Comparison of ENCODE assay signal across 9 mouse cellular contexts in the genomic region with DNA sequence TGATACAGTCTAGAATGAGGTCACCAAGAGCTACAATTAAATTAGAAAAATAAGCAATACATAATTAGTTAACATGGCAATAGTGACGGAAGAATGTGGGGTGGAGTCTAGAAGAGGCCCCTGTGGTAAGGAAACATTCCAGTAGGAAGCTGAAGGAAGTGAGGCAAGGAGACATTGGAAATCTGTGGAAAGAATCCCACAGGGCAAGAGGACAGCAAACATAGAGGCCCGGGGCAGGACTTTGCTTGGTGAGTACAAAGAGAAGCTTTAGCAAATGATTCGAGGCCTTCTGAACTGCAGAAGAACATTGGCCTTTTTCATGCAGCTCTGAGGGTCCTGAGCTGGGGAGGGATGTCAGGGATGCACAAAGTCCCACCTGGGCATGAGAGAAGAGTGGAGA. TPM values are rescaled to one million over a fixed set of nuclear protein-coding genes. Genes with fewer than 3 reads are reported as not detected.
DNase-seq lines count a peak whose midpoint lies in the region; ATAC-seq and TF ChIP-seq lines count a peak whose summit lies in the region.
"Had no signal": no experiment of that assay in that cellular context is flagged by ENCODE, and none has a peak within 500 bp of the region (broad histone marks: within the 10 kb centered on the region; RNA-seq: fewer than 3 reads in every experiment).

Gene Cacna1a (plus strand): TSS at position 166 of the 400 bp plus-strand sequence.

- intact Hi-C loops in heart, postnatal 36 days (cut with DNase I): no loop called here

- H3K27me3 ChIP-seq in heart, embryonic 15.5 days: no peaks in the 10 kb centered on the region
- H3K27me3 ChIP-seq in stomach, embryonic 14.5 days (ENCODE audit: control insufficient read depth, insufficient read depth, low read length): no peaks in the 10 kb centered on the region
- no peaks in the 10 kb centered on the region for H3K27me3 ChIP-seq in stomach, postnatal 0 days (ENCODE audit: control insufficient read depth, insufficient read depth, low read length)
- no peaks in the 10 kb centered on the region for H3K27me3 ChIP-seq in stomach, embryonic 16.5 days (ENCODE audit: control insufficient read depth, insufficient read depth, low read length)

- TF ChIP-seq EP300 in stomach, postnatal 0 days (optimal IDR thresholded peaks at IDR 0.05): no peak

- no peak within 1 kb of the TSS for H3K4me3 ChIP-seq in heart, embryonic 15.5 days
- H3K4me3 ChIP-seq in stomach, embryonic 14.5 days (ENCODE audit: low read depth, low read length): no peak within 1 kb of the TSS
- H3K4me3 ChIP-seq in stomach, postnatal 0 days (ENCODE audit: low read depth, low read length): no peak within 1 kb of the TSS
- no peak within 1 kb of the TSS for H3K4me3 ChIP-seq in stomach, embryonic 16.5 days (replicated peaks; ENCODE audit: low read length)

- H3K27ac ChIP-seq in heart, embryonic 15.5 days: peak within 1 kb of the TSS; percentile 68
- H3K27ac ChIP-seq in stomach, embryonic 14.5 days (ENCODE audit: low read length): peak within 1 kb of the TSS; percentile 7; the same call in 1 of the 2 replicates
- no peak within 1 kb of the TSS for H3K27ac ChIP-seq in stomach, postnatal 0 days (replicated peaks)
- peak within 1 kb of the TSS; percentile 21 for H3K27ac ChIP-seq in stomach, embryonic 16.5 days (ENCODE audit: low read length)
- H3K27ac ChIP-seq: liver, embryonic 14.5 days had no signal

- H3K9ac ChIP-seq in heart, embryonic 15.5 days: no peak within 1 kb of the TSS
- no peak within 1 kb of the TSS for H3K9ac ChIP-seq in stomach, embryonic 14.5 days (replicated peaks; ENCODE audit: low read depth, low read length)
- no peak within 1 kb of the TSS for H3K9ac ChIP-seq in stomach, postnatal 0 days (ENCODE audit: low read length)
- H3K9ac ChIP-seq in stomach, embryonic 16.5 days (ENCODE audit: low read length): no peak within 1 kb of the TSS
- H3K9ac ChIP-seq: liver, embryonic 14.5 days had no signal

- no peak for TF ChIP-seq CTCF in stomach, postnatal 0 days (IDR thresholded peaks at IDR 0.05; ENCODE audit: low read depth)

- WGBS in heart, embryonic 15.5 days: 68% methylated on average over 3 of the region's 3 CpGs
- WGBS in stomach, embryonic 14.5 days: 69% methylated on average over 3 of the region's 3 CpGs
- 48% methylated on average over 3 of the region's 3 CpGs for WGBS in stomach, postnatal 0 days
- 51% methylated on average over 3 of the region's 3 CpGs for WGBS in stomach, embryonic 16.5 days

- peaks cover 23% of the 10 kb centered on the region for H3K4me1 ChIP-seq in heart, embryonic 15.5 days (replicated peaks)
- H3K4me1 ChIP-seq in stomach, embryonic 14.5 days (ENCODE audit: control insufficient read depth, insufficient read depth, low read length): peaks cover 12% of the 10 kb centered on the region; the same call in 1 of the 2 replicates
- 0 out of 2 replicates have a peak, but pooled peaks cover 2% of the 10 kb centered on the region for H3K4me1 ChIP-seq in stomach, postnatal 0 days (replicated peaks; ENCODE audit: control insufficient read depth, insufficient read depth)
- H3K4me1 ChIP-seq in stomach, embryonic 16.5 days (ENCODE audit: control insufficient read depth, insufficient read depth, low read length): peaks cover 12% of the 10 kb centered on the region

- H3K36me3 ChIP-seq in heart, embryonic 15.5 days: no peaks in the 10 kb centered on the region
- H3K36me3 ChIP-seq in stomach, embryonic 14.5 days (ENCODE audit: control insufficient read depth, insufficient read depth, low read length): no peaks in the 10 kb centered on the region
- no peaks in the 10 kb centered on the region for H3K36me3 ChIP-seq in stomach, postnatal 0 days (ENCODE audit: control insufficient read depth, insufficient read depth, low read length)
- no peaks in the 10 kb centered on the region for H3K36me3 ChIP-seq in stomach, embryonic 16.5 days (ENCODE audit: control insufficient read depth, insufficient read depth, low read length)

- no peaks in the 10 kb centered on the region for H3K9me3 ChIP-seq in heart, embryonic 15.5 days (replicated peaks)
- H3K9me3 ChIP-seq in stomach, embryonic 14.5 days (ENCODE audit: control insufficient read depth, low read depth, low read length): no peaks in the 10 kb centered on the region
- no peaks in the 10 kb centered on the region for H3K9me3 ChIP-seq in stomach, postnatal 0 days (ENCODE audit: control insufficient read depth, low read length)
- H3K9me3 ChIP-seq in stomach, embryonic 16.5 days (replicated peaks; ENCODE audit: control insufficient read depth, low read length): no peaks in the 10 kb centered on the region

- peak within 1 kb of the TSS; percentile 14; the same call in 1 of the 2 replicates for H3K4me2 ChIP-seq in heart, embryonic 15.5 days
- no peak within 1 kb of the TSS for H3K4me2 ChIP-seq in stomach, embryonic 14.5 days (replicated peaks; ENCODE audit: low read depth, low read length)
- H3K4me2 ChIP-seq in stomach, postnatal 0 days (replicated peaks; ENCODE audit: low read depth): no peak within 1 kb of the TSS
- no peak within 1 kb of the TSS for H3K4me2 ChIP-seq in stomach, embryonic 16.5 days (ENCODE audit: low read depth, low read length)

- no peak for ATAC-seq in heart, embryonic 15.5 days (replicated peaks; ENCODE audit: insufficient number of reproducible peaks, insufficient read depth, low FRiP score, low read depth)
- no peak for ATAC-seq in stomach, embryonic 14.5 days (ENCODE audit: insufficient number of reproducible peaks, insufficient read depth, low FRiP score, low read depth)
- ATAC-seq in stomach, postnatal 0 days (ENCODE audit: low FRiP score, low TSS enrichment): no peak
- no peak for ATAC-seq in stomach, embryonic 16.5 days (ENCODE audit: insufficient read depth, low FRiP score)

- DNase-seq in heart, postnatal 36 days: no peak
- DNase-seq in stomach, postnatal 0 days (ENCODE audit: low spot score): no peak
- no peak for DNase-seq in layer of hippocampus, postnatal 10 days (ENCODE audit: low spot score in 2 of 2)
- DNase-seq in thymus, adult 18-20 months: no peak
- DNase-seq in right cerebral cortex, postnatal 10 days (ENCODE audit: low spot score in 2 of 2): no peak

RNA-seq across cellular contexts. Expression of gene Cacna1a, which starts in this region (rescaled TPM):
- 7.2 and 8.3 TPM in 2 replicates for polyA plus RNA-seq in heart, embryonic 15.5 days (2015; fragmentation: Nextera tagmentation; extraction: Ambion mirVana)
- 1 to 10 TPM; 1.7 to 4.4 TPM for total RNA-seq in heart, postnatal 36 days (2021)
- polyA plus RNA-seq in stomach, embryonic 14.5 days (2014; fragmentation: Nextera tagmentation; extraction: Ambion mirVana): 6.2 and 6.7 TPM in 2 replicates
- 2.6 and 2.9 TPM in 2 replicates for polyA plus RNA-seq in stomach, postnatal 0 days (2015; fragmentation: Nextera tagmentation; extraction: Ambion mirVana)
- total RNA-seq in layer of hippocampus, postnatal 10 days (2021): 100 to 1,000 TPM; 222 to 231 TPM
- 2.0 and 2.2 TPM in 2 replicates for polyA plus RNA-seq in stomach, embryonic 16.5 days (2015; fragmentation: Nextera tagmentation; extraction: Ambion mirVana)

Comparison
In these comparisons a context has a peak if more than half of its experiments do, and no peak if none do; other contexts are left out.
1. RNA of gene Cacna1a (total RNA-seq): 222 to 231 TPM in layer of hippocampus, postnatal 10 days; 1.7 to 4.4 TPM in heart, postnatal 36 days; every median in the first group is over 10 times any median in the second.